Mouse (Mus musculus) telencephalon, adult 2 months (tissue): ENCODE results near the gene Coq6.
A peak's percentile ranks its signal among the peaks of the same experiment; 100 is the strongest.

Source experiments
- DNase-seq: peaks from one replicate; pipeline ENCODE4 v3.0.0-alpha.2; 2011; ENCODE audit warnings: low read depth, low spot score

Gene Coq6

GRCm38 (mm10) chr12:84396947-84397679 lies 35.7 kb downstream of the Coq6 start:
- DNase-seq = no peak

- DNase-seq = no peak
Measured at GRCm38 (mm10) chr12:84397685-84398084, 36.2 kb downstream of the Coq6 start.

DNA sequence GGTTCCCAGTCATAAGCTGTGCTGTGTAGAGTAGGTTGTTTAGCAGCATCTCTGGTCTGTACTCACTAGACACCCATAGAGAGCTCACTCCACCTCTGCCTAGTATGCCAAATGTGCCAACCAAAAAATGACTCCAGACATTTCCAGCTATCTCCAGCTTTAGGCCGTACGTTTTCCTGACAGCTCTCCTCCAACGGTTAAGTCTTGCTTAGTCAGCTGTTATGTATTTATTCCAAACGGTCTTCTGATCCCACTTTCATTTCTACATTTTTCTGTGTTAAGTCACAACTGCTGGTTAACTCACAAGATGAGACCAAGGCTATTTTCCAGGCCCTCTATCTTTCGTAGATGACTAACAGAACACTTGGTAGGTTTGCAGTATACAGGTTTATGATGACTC lies 37.2 kb downstream of the Coq6 start:
- no peak for DNase-seq

DNA sequence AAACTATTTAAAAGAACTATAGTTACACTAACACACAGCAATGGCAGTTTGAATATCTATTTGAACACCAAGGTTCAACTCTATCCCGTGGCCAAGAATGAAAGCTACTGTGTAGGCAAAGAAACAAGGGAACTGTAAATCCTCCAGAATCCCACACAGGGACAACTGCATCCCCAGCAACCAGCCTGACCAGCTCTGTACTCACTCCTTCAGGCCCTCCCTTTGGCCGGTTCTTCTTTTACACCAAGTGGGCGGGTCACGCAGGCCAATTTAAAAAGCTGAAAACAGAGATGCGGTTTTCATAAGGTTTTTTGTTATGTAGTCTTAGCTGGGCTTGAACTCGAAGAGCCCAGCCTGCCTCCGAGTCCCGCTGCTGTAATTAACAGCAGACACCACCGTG lies 37.7 kb downstream of the Coq6 start:
- no peak for DNase-seq

- DNase-seq = no peak
Measured at GRCm38 (mm10) chr12:84399663-84400062, 38.2 kb downstream of the Coq6 start.

DNA sequence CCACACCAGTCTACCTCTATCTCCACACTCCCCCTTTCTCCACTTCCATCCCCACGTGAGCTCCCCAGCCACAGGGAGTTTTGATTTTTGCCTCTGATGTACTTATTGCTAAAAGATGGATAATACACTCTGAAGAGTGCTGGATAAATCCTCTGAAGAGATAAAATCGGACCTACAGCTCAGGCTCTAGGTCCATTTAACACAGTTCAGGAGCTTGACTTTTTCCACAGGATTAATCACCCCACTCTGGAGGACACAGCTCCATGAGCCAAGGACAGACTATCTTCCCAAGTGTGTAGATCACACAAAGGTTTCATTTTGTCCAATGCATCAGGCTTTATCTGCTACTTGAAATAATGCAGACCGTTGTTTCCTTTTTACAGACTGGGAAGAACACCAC lies 38.6 kb downstream of the Coq6 start:
- DNase-seq = no peak

DNA sequence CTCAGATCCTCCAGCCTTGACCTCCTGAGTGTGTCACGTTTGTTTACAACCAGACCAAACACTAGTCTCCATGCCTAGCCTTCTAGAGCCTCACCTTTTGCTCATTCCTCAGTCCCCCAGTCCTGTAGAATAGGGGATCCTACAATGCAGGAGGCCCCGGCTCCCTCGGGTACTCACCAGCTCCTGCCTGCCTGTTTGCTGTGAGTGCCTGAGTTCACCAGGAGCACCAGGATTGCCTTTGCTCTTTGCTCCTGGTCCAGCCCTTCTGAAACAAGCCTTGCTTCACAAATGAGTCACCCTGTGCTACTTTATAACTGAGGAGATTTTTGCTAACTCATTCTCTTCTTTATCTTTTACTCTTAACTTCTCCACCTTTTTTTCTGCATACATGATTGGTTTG lies 39.2 kb downstream of the Coq6 start:
- DNase-seq = no peak

DNA sequence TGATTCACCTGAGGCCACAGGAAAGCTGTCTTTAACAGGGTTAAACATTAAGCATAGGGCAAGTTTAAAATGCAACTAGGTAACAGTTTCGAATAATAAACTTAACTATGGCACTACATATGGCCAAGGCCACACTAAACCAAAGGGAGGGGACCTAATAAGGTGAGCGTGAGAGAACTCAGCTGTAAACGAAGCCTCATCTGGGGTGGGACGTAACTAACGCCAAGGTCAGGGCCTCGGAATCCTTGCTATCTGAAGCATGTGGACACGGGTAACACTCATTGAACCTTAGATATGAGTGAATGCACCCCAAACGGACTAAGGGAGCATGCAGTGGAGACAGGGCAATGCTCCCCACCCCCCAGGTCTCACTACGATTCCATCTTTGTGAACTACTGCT lies 41.5 kb downstream of the Coq6 start:
- DNase-seq = no peak

GRCm38 (mm10) chr12:84404541-84404940 lies 43.1 kb downstream of the Coq6 start:
- peak; percentile 16 for DNase-seq

GRCm38 (mm10) chr12:84407259-84407658 lies 45.8 kb downstream of the Coq6 start:
- no peak for DNase-seq

- DNase-seq = peak; percentile 11
Measured at GRCm38 (mm10) chr12:84407874-84408818, 46.7 kb downstream of the Coq6 start.

DNA sequence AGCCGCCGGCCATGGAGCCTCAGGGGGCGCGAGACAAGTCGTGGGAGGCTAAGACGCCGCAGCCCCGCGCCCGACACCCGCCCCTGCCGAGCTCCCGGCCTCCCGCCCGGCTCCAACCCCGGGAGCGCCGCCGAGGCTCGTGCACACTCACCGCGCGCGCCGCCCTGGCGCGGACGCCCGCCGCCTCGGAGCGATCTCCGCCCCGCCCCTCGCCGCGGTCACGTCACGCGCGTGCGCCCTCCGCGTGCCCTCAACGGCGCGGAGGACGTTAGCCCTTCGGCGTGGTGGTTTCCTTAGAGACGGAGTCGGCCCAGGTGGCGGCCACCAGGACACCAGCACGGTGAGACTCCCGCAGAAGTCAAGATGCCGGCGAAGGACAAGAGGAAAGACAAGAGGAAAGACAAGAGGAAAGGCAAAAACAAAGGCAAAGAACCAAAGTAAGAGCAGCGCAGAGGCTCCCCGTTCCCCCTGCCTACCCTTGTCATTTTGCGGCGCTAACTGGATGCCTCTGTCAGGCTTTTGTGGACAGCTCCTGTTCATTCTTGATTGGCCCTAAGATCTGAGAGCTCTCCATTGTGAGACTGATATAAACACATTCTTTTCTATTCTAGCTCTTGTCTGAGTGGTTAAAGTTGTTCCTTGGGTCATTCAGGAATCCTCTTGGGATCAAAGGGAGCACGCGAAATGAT lies 47.5 kb downstream of the Coq6 start, which contains the start of the genes Entpd5 and Bbof1:
Gene Entpd5, minus strand, starts transcription at position 211 of the 689 bp plus-strand sequence.
Gene Bbof1, plus strand, starts transcription at position 253 of the 689 bp plus-strand sequence.
- peak; percentile 69 for DNase-seq

DNA sequence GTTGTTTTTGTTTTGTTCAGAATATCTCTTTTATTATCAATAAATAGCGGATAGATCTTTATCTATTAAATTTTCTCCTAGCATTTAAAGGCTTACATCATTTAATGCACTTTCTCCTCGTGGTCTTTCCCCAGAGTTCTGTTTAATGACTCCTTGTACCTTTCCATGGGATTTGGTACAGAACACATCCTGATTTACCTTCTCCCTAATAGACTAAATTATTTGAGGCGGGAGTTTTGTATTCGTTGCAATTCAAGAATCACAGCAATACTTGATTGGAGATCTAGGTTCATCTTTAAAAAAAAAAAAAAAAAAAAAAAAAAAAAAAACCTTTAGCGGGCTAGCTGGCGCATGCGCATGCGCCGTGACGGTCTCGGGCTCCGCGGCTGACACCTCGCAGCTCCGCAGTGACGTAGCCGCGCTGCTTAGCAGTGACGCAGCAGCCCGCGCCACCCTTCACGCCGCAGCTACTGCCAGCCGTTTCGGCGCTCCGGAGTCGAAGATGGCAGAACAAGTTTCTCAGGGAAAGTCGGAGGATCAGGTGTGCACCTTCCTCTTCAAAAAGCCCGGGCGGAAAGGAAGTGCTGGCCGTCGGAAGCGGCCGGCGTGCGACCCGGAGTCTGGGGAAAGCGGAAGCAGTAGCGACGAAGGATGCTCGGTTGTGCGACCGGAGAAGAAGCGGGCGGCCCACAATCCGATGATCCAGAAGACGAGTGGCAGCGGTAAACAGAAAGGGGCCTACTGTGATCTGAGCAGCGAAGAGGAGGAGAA lies 55.6 kb downstream of the Coq6 start, which contains the start of gene Rnf113a2:
Gene Rnf113a2, plus strand, starts transcription at position 363 of the 771 bp plus-strand sequence.
- peak; percentile 83 for DNase-seq

- DNase-seq = no peak
Measured at GRCm38 (mm10) chr12:84417605-84417922, 56.1 kb downstream of the Coq6 start.
